Mouse (Mus musculus) heart, postnatal 4 days (tissue): Measurements from ENCODE around the gene Fam210b. TPM values are rescaled to one million over a fixed set of nuclear protein-coding genes. Genes with fewer than 3 reads are reported as not detected.

Source experiments
- DNase-seq: peaks from one replicate; pipeline ENCODE4 v3.0.0; 2021
- total RNA-seq, 2 experiments: library from RNA; stranded (reverse); gene quantifications; 2 replicates each; pipeline ENCODE4 v1.2.3; 2021

Fam210b gene
- total RNA-seq, 2 experiments from 2014 or later, result 7.3 to 8.1 TPM

GRCm38 (mm10) chr2:172405011-172405410 is 59.6 kb downstream of the Fam210b start:
- no peak for DNase-seq

Other genes starting within 250 kb of the Fam210b start
- not detected for gene Mc3r, start 97.1 kb upstream of the Fam210b start, total RNA-seq
- gene Aurka, start 25.0 kb downstream of the Fam210b start, total RNA-seq, result 10 to 100 TPM; 38.5 to 44.6 TPM
- gene Cstf1, start 25.1 kb downstream of the Fam210b start, total RNA-seq, result 10 to 100 TPM; 29.8 to 31.4 TPM
- under 1 TPM; 0.27 to 0.29 TPM for gene Cass4, start 48.2 kb downstream of the Fam210b start, total RNA-seq
- gene Rtf2, start 95.0 kb downstream of the Fam210b start, total RNA-seq, result 10 to 100 TPM; 39.3 to 41.1 TPM
- not detected for gene Gcnt7, start 113.0 kb downstream of the Fam210b start, total RNA-seq
- under 1 TPM in 1 of 2 experiments, not detected in 1; 0.55 TPM for gene Fam209, start 127.0 kb downstream of the Fam210b start, total RNA-seq
- gene Tfap2c, start 204.0 kb downstream of the Fam210b start, total RNA-seq, result not detected